In genomic region chr12:46398875-46399652, GRCm38 (mm10) we compare ENCODE assay signal across 8 mouse cellular contexts.
DNase-seq lines count a peak whose midpoint lies in the region; ATAC-seq lines count a peak whose summit lies in the region.
"Had no signal": no experiment of that assay in that cellular context is flagged by ENCODE, and none has a peak within 500 bp of the region (broad histone marks: within the 10 kb centered on the region; RNA-seq: fewer than 3 reads in every experiment).

No protein-coding gene starts in this region.

- H3K27me3 ChIP-seq in neural tube, embryonic 11.5 days (ENCODE audit: control insufficient read depth, insufficient read depth, low read length), result no peaks in the 10 kb centered on the region
- no peaks in the 10 kb centered on the region for H3K27me3 ChIP-seq in hindbrain, embryonic 12.5 days
- H3K27me3 ChIP-seq in limb, embryonic 11.5 days (ENCODE audit: control insufficient read depth, insufficient read depth, low read length), result 0 out of 2 replicates have a peak, but pooled peaks cover 2% of the 10 kb centered on the region

- WGBS in neural tube, embryonic 11.5 days, result 6% methylated on average over 23 of the region's 23 CpGs
- 4% methylated on average over 23 of the region's 23 CpGs for WGBS in hindbrain, embryonic 12.5 days
- WGBS in limb, embryonic 11.5 days, result 6% methylated on average over 23 of the region's 23 CpGs

- no peaks in the 10 kb centered on the region for H3K4me1 ChIP-seq in neural tube, embryonic 11.5 days (ENCODE audit: control insufficient read depth, insufficient read depth, low read length)
- no peaks in the 10 kb centered on the region for H3K4me1 ChIP-seq in hindbrain, embryonic 12.5 days
- no peaks in the 10 kb centered on the region for H3K4me1 ChIP-seq in limb, embryonic 11.5 days (ENCODE audit: control insufficient read depth, insufficient read depth, low read length)

- H3K9ac ChIP-seq in neural tube, embryonic 11.5 days (ENCODE audit: low read length), result peak overlapping the region; percentile 59
- H3K9ac ChIP-seq in hindbrain, embryonic 12.5 days, result peak overlapping the region; percentile 57
- H3K9ac ChIP-seq in limb, embryonic 11.5 days (ENCODE audit: low read length), result peak overlapping the region; percentile 38; the same call in 1 of the 2 replicates

- H3K36me3 ChIP-seq in neural tube, embryonic 11.5 days (ENCODE audit: control insufficient read depth, insufficient read depth, low read length), result no peaks in the 10 kb centered on the region
- H3K36me3 ChIP-seq in hindbrain, embryonic 12.5 days, result no peaks in the 10 kb centered on the region
- H3K36me3 ChIP-seq in limb, embryonic 11.5 days (ENCODE audit: control insufficient read depth, insufficient read depth, low read length), result no peaks in the 10 kb centered on the region

- ATAC-seq in neural tube, embryonic 11.5 days (ENCODE audit: insufficient read depth, low FRiP score, low TSS enrichment), result peak; percentile 87
- peak; percentile 90 for ATAC-seq in hindbrain, embryonic 12.5 days (ENCODE audit: low FRiP score)
- ATAC-seq in limb, embryonic 11.5 days (ENCODE audit: insufficient number of reproducible peaks, low FRiP score, low TSS enrichment, low read depth), result peak; percentile 78; the same call in 1 of the 2 replicates

- H3K9me3 ChIP-seq in neural tube, embryonic 11.5 days (ENCODE audit: control insufficient read depth, low read length), result no peaks in the 10 kb centered on the region
- H3K9me3 ChIP-seq in hindbrain, embryonic 12.5 days (replicated peaks), result no peaks in the 10 kb centered on the region
- no peaks in the 10 kb centered on the region for H3K9me3 ChIP-seq in limb, embryonic 11.5 days (ENCODE audit: control insufficient read depth, low read length)

- DNase-seq in neural tube, embryonic 11.5 days (ENCODE audit: low spot score), result peak; percentile 72
- no peak for DNase-seq in neural tube, embryonic 10.5 days (ENCODE audit: extremely low spot score, low spot score)
- DNase-seq in embryo, embryonic 11 days, result peak; percentile 77
- DNase-seq in limb, embryonic 11.5 days (ENCODE audit: low spot score), result peak; percentile 64
- DNase-seq in retina, postnatal 1 day, result peak; percentile 63
- DNase-seq in spleen, postnatal 14 days (ENCODE audit: low spot score in 2 of 2), result no peak

- H3K27ac ChIP-seq in neural tube, embryonic 11.5 days (ENCODE audit: low read depth, low read length), result peak overlapping the region; percentile 53; the same call in 1 of the 2 replicates
- H3K27ac ChIP-seq in hindbrain, embryonic 12.5 days, result peak overlapping the region; percentile 71
- H3K27ac ChIP-seq in limb, embryonic 11.5 days (replicated peaks; ENCODE audit: low read depth, low read length), result no peak overlapping the region
- H3K27ac ChIP-seq: macrophage had no signal

- peak overlapping the region; percentile 69 for H3K4me2 ChIP-seq in neural tube, embryonic 11.5 days (ENCODE audit: low read depth)
- peak overlapping the region; percentile 52 for H3K4me2 ChIP-seq in hindbrain, embryonic 12.5 days (replicated peaks)
- H3K4me2 ChIP-seq in limb, embryonic 11.5 days (ENCODE audit: low read depth, severe bottlenecking), result peak overlapping the region; percentile 65

- H3K4me3 ChIP-seq in neural tube, embryonic 11.5 days (ENCODE audit: low read depth, low read length), result peak overlapping the region; percentile 43
- H3K4me3 ChIP-seq in hindbrain, embryonic 12.5 days, result peak overlapping the region; percentile 42
- H3K4me3 ChIP-seq in limb, embryonic 11.5 days (ENCODE audit: low read depth, low read length), result peak overlapping the region; percentile 36

Comparison
In these comparisons a context has a peak if more than half of its experiments do, and no peak if none do; other contexts are left out.
1. DNase-seq: peak in neural tube, embryonic 11.5 days (single experiment), embryo, embryonic 11 days (single experiment), limb, embryonic 11.5 days (single experiment) and retina, postnatal 1 day (single experiment); none in neural tube, embryonic 10.5 days (single experiment) and spleen, postnatal 14 days (0 of 2).
2. Peak in every context shown above with its lines, with median percentiles within 50 percentile points of each other: ATAC-seq, H3K4me2 ChIP-seq, H3K4me3 ChIP-seq and H3K9ac ChIP-seq.